Mouse (Mus musculus) megakaryocyte, adult 5-6 weeks (primary cell): Measurements from ENCODE around the gene Phxr2. TPM values are rescaled to one million over a fixed set of nuclear protein-coding genes. Genes with fewer than 3 reads are reported as not detected.

Experiments used
- ATAC-seq: 2 replicates; pipeline ENCODE4 v1.8.0; 2016; ENCODE audit warnings: mild to moderate bottlenecking, inconsistent platforms; ENCODE audit not compliant: poor library complexity, severe bottlenecking
- total RNA-seq, 2 experiments: library from RNA; stranded (forward) in 1 of 2; stranded (reverse) in 1 of 2; fragments of 153-499, 151-499 nt in 1 of 2; fragments of 221-1000, 200-1000 nt in 1 of 2; gene quantifications; 2 replicates each; pipeline versions ENCODE4 v1.2.3 to v1.2.4; 2015 to 2017

Phxr2 gene
- total RNA-seq (2015), result not detected in 2 replicates
- not detected in 2 replicates for total RNA-seq (2017)

DNA sequence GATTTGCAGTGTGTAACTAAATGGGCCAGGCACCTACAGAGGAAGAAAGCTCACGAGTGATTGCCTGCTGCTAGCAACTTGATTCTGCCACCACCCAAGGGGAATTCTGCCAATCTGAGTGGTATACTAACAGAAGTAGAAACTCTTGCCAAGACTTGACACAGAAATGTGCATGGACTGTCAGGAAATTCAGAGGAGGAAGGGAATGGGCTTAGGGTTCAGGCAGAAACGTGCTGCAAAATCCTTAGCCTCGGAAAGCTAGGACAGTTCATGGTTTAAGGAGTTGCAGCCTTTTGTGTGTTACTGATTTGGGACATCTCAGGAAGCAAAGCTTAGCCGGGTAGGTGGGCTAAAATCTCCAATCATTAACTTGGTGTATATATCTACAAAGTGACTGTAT, at the start of gene Phxr2:
TSS of gene Phxr2 (minus strand) at position 101 of the 400 bp plus-strand sequence.
- no peak for ATAC-seq

DNA sequence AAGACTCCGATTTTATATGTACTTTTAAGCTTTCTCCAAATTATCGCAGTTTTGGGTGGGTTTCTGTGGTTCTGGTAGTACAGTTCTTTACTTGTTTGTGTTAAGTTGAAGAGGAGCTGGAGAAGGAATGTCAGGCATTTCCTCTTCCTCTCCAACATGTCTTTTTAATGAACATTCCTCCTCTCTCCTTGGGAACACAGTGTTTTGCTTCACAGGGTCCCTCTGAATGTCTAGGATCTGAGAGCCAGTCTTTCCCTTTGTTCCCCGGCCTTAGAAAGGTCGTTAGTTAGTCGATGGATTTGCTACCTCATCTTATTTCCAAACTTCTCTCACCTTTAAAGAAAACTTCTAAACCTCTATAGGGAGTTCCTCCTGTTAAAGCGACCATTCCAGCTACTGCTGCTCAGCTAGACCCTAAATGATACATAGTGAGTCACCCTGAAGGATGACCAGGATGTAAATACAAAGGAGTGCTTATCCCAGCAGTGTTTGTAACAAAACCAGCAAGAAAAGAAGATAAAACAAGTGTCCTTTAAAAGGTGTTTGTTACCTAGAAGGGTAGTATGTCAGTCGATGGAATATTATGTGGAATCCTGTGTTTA, 46.9 kb upstream of the Phxr2 start:
- ATAC-seq, result no peak

DNA sequence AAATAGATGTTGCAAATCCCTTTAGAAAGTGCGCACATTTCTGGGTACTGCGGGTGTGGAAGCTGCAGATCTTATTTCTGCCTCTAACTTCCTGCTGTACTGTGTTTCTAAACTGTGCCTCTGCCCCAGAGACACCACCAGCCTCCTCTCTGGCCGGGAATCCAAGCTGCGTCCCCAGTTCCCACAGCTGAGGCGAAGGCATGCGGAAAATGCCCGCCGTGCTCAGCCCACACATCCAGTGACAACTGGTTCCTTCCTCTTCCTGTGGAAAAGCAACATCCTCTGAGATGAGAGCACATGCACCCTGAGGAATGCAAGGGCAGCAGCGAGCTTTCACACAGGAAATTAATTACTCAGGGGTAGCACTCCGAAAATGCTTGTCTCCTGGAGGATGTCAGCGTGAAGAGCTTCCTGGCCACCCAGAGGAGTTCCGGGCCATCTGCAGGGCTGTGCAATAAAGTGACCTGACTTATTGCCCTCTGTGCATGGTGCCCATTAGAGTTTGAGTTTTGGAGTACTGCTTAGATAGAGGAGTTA, 45.9 kb upstream of the Phxr2 start:
- ATAC-seq, result peak; percentile 62

DNA sequence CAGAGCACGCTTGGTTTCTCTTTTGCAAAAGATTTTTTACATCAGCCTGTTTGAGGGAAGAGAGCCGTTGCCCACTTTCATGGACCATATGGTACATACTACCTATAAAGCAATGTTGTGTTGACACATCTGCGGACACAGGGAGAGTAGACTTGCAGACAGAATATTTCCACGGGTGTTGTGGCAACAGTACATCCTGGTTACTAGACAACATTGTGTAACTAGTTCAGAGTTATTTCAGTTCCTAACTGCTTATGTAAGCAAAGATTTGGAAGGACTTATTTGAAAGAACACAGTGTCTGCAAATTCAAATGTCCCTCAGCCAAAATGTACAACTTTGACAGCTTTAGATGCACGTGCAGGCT, 43.6 kb upstream of the Phxr2 start:
- peak; percentile 73 for ATAC-seq

DNA sequence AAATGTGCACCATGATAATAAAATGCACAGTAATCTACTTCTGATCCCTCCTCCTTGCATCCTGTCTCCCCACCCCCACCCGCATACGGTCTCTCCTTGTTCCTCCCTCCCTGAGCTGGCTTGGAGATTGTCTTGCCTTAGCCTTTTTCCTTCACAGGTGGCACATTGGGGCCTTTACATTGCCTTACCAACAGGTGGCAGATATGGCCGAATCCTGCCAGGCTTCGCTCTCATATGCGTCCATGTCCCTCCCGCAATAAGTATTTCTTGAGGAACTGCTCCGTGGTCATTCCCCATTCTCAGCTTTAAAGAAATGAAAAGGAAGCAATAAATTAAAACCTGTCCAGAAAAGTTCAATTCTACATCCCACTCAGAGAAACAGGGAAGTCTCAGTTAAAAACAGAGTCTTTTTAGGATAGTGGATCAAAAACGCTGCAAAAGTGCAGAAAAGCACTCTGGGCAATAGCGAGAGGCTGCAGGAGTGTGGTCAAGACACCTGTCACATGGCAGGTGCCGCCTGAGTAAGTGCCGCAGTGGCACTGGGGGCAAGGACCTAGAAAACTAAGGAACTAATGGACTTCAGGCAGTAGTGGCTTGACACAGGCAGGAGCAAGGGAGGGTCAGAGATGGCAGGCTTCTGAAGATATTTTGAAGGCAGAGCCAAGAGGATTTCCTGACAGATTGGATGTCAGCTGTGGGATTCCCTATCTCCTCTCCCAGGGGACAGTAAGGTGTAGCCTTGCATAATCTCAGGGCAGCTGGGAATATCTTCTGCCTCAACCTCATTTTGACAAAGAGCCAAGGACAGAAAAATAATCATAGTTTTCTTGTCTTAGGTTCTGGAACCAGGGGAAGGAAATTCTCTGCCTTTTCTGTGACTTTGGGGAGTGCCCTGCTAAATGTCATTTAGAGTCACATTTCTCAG, 43.0 kb upstream of the Phxr2 start:
- peak; percentile 39 for ATAC-seq

DNA sequence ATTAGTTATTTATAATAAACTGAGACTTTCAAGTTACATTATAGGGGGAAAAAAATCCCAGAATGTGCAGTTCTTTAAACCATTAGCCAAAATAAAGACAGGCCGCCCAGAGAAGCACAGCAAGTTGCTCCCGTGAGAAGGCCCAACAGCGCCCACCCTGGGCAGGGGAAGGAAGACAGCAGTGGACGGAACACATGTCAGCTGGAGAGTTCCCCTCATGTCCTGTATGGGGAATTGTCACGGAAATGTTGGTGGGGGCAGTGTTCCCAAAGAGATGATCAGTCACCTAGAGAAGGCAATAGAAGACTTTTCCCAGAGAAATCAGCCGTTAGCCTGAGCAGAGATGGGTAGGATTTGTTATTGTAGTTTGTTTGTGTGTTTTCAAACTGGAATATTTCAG, 42.3 kb upstream of the Phxr2 start:
- no peak for ATAC-seq

DNA sequence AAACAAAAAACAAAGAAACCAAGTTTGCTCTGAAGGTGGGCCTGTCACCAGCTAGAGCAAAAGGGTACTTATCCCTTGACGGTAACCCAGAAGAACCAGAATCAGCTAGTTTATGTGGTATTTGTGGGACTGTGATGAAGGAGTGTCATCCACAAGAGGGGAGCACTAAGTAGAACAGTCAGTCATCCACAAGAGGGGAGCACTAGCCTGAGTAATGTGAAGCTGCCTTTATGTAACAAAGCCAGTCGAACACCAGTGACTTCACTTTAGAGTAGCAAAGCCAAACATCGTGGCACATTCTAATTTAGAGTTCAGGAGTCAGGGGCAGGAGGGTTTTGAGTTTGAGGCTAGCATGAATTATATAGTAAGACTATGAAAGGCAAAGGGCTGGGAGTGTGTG, 40.3 kb upstream of the Phxr2 start:
- no peak for ATAC-seq

DNA sequence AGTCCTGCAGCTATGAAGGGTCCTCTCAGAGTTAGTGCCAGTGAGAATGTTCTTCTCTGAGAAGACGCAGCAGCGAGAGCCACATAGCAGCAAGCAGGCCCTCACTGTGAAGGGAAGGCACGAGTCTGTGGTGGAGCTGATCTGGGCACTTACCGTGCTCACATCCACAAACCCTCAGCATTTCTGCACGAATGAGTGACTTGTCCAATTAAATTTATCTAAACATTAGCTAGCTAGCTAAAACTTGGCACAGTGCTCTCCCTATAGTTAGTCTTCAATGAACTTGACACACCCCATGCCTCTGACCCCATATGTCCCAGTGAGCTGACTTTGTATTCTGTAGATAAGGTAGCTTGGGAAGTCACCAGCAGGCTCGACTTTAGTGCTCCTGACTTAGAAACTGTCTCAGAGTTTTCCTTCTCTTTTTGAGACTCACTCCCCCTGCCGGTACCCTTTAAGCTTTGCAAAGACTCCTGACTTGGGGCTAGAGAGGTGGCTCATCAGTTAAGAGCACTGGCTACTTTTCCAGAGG, 39.7 kb upstream of the Phxr2 start:
- ATAC-seq, result 0 out of 2 replicates have a peak, but pooled peaks have one; percentile 19

DNA sequence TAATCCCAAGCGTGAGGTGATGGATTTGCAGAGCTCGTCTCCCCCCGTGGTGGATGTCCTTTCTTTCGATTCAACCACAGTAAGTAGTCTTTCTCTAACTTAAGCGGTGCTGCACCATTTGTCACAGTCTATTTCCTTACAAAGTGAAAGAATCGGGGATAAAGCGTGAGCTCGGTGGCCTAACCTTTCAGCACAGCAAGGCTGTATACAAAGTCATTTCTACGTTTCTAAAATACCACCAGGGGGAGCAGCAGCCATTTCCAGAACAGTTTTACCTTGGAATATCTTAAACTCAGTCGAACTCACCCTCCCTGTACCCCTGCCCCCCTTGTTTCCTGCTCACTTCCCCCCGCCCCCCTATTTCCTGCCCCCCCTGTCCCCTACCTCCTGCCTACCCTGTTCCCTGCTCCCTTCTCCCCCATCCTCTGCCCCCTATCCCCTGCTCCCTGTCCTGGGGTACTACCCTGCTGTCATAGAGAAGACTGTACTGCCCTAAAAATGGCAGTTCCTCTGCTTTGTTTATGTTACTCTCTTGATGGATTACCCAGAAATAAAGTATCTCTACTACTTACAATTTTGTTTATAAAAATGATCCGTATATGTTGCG, 38.8 kb upstream of the Phxr2 start:
- 0 out of 2 replicates have a peak, but pooled peaks have one; percentile 31 for ATAC-seq

DNA sequence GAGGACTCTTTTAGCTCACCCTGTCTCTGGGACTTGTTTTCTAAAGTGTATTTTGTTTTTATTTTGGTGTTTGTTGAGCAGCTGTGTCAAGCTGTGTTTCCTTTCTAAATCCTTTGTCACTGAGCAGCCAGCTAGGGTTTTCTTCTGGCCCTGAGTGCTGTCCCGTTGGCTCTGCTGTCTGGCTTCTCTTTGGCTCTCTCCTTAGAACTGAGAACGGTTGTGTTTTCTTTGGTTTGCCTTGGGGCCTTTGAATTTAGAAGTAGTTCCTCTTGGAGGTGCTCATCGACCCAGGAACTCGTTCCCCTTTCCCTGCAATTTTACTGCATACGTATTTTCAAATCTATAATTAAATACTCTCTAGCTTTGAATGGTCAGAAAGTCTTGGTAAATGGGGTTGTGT, 36.9 kb upstream of the Phxr2 start:
- ATAC-seq, result no peak

DNA sequence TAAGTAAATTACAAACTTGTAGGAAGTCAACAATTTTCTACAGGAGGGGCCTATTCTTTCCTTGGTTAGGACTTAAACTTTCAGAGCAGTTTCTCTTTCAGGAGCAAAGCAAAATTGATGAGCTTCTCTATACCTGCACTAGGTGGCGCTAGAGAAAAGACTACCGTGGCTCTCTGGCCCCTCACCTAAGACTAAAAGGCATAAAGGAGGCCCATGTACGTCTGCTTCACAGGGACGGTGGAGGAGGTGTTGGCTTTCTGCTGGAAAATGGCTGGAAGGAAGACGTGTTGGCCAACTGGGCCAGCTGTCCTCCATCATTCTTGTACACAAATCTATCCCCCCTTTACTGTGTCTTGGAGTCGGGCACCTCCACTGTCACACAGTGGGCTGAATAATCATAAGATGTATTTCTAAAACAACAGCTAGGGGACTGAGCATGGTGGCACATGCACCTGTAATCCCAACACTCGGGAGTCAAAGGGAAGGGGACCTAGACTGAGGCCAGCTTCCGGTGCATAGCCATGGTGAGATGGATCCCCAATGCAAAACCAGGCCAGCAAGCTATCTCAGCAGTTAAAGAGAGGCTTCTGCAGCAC, 36.0 kb upstream of the Phxr2 start:
- ATAC-seq, result peak; percentile 71

DNA sequence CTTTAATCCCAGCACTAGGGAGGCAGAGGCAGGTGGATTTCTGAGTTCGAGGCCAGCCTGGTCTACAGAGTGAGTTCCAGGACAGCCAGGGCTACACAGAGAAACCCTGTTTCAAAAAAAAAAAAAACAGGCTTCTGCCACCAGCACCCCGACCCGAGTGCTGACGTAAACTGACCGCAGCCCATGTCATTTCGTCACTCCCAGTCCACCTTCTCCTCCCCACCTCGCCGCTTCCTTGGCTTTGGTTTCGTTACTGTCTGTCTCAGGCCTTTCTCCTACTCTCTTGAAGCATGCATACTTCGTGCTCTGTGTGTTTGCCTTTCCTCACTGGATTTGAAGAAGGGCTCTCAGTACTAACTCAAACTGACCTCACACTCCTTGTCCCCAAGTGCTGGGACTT, 31.6 kb upstream of the Phxr2 start:
- peak; percentile 97 for ATAC-seq

DNA sequence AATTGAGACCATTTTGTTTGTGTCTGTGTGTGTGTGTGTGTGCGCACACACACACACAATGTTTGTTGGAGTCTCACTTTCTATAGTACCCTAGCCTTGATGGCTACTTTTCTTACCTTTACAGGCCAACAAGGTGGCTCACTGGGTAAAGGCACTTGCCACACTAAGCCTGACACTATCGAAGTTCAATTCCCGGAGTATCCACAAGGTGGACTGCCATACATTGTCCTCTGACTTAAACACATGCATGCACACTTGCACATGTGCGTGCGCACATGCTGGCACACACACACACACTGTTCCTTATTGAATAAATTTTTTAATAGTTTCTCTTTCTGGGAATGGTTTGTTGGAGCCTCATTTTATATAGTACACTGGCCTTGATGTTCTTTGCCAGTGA, 30.7 kb upstream of the Phxr2 start:
- no peak for ATAC-seq

DNA sequence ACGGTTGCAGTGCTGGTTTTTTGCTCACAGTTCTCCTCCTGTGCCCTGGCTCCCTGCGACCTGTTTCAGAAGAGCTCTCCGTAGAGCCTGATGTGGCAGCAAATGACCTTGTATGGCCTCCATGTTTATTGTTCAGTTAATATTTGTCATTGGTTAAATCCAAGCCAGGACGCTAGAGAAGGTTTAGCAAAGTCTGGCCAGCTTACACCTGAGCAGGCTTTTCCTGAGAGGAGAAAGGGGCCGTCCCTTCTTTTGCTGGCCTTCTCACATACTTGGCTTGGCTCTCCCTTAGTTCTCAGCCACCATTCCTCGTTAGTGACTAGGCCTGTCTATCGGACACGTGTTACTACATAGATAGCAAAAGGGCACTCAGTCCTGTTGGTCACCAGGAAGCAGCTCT, 28.5 kb upstream of the Phxr2 start:
- no peak for ATAC-seq

DNA sequence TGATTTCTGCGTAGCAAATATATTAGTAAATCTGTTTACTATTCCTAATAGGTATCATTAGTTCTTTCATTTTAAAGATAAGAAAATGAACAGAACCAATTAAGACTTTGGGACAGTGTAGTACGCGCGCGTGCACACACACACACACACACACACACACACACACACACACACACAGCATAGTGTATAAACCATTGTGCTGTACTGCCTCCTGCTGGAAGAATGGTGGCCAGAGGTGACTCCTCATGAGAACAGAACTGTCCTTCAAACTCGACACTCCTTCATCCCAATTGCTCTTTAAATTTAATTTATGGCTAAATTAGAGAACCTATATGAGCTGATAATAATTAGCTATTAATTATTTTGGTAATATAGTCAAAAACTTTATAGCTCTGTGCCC, 25.9 kb upstream of the Phxr2 start:
- ATAC-seq, result peak; percentile 70

DNA sequence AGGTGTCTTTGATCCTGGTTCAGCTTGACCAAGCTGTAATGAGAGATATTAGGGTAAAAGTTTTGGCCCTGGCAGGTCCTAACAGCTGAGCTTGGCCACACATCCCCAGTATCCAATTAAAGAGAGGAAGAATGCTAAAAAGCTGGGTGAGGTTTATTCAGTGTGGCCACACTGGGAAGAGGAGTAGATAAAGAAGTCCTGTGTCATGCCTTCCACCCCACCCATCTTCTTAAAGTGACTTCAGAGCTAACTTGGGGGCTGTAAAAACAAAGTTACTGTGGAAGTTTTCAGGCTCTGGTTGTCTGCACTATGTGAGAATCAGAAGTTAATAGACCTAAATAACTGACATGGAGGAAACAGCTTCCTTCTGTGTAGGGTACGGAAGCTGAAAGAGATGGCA, 25.5 kb upstream of the Phxr2 start:
- no peak for ATAC-seq

DNA sequence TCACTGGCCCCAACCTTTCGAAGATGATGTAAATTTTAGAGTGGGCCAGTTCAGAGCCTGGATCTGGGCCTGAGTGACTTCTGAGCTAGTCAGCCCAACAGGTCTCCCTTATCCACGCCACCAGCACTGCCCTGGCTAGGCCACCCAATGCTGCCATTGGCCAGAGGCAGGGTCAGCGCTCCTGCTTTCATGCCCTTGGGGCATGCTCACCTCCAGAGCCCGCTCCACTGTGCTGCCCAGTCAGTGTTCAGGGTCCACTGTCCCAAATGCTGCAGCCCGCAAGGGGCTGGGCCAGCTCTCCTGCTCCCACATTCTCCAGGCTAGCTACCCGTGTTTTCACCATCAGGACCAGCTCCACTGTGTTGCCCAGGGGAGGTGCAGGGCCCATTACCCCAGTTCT, 23.9 kb upstream of the Phxr2 start:
- ATAC-seq, result no peak

DNA sequence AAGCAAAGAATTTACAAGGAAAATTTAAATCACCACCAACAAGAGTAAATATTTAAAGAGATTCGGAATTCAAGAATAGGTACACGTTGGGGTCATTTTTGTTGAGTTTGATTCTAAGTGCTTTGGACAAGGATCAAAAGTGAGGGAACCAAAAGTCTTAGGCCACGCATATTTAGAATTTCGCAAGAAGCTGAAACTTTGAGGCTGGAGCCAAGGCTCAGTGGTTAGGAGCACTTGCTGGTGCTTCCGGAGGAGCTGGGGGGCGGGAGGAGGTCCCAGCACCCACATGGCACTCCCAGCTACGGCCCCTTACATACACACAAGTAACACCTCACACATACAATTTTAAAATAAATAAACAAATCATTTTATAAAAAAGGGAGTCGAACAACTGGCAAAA, 20.5 kb upstream of the Phxr2 start:
- ATAC-seq, result 0 out of 2 replicates have a peak, but pooled peaks have one; percentile 24

DNA sequence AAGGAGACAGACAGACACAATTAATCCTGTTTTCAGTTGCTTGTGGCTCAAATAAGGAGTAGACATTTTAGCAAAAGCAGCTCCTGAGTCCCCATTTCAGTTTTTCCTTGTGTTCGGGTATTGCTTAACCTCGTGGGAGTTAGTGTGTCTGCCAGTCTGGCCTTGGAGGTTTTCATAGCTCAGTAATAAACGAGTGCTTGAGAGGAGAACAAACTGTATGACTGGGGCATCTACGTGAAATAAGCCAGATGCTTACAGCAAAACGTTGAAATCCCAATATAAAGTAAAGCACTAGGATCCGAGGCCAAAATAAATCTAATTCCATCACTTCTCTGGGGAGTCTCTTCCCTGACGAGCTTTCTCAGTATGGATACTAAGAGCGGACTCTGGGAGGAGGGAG, 19.5 kb upstream of the Phxr2 start:
- ATAC-seq, result no peak

DNA sequence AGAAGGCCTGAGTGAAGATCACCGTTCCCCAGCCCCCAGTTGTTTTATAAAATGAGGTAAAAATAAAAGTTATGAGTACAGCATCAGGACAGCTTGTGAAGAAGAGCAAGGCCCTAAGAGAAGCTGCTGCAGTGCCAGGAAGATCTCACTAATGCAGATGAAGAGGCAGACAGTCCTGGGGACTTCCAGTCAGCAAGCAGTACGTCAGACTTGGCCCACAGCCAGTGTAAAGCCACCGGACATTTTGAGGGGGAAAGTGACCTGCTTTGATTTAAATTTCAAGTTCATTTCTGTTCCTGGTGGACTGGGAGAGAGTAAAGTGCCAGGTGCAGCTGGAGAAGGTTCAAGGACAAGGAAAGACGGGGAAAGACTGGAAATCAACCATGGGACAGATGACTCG, 10.2 kb upstream of the Phxr2 start:
- no peak for ATAC-seq

DNA sequence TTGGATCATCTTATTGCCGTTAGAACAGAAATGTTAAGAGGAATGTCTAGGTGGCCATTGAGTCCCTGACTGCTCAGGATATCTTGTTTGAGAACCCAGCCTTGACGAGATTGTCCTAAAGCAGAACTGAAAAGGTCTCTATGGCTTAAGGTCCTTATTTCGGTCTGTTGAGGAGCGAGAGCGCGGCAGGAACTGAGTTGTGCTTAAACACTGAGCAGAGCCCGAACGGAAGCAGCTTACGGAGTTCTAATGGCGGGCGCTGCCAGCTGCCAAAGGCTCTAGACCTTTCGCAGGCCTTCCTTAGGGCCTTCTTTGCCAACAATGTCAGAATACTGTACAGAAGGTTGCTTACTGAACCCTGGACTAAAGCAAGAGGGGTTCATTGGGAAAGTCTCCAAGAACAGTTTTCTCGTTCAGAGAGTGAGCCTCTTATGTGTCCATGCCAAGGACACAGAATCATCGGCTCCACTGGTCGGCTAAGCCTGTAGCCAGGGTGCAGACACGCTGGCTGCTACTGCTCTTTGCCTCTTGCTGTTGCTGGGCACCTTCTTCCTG, 7.3 kb upstream of the Phxr2 start:
- ATAC-seq, result no peak
